Mouse (Mus musculus) intestine, embryonic 14.5 days (tissue): ENCODE results near the gene Mon2. TPM values are rescaled to one million over a fixed set of nuclear protein-coding genes. Genes with fewer than 3 reads are reported as not detected.

ENCODE experiments used
- ATAC-seq: fragments of 200-750 bp; cut with Nextera tagmentation; replicated peaks from 2 replicates; pipeline ENCODE4 v1.8.0; 2017; ENCODE audit warnings: low read depth, moderate number of reproducible peaks, moderate TSS enrichment, moderate library complexity; ENCODE audit not compliant: low FRiP score, low TSS enrichment
- DNase-seq: peaks from one replicate; pipeline ENCODE4 v3.0.0-alpha.2; 2018; ENCODE audit warnings: low spot score
- H3K27ac ChIP-seq: fragments of 300-500 bp; sonication (generic); 2 replicates; pipeline ENCODE4 v1.5.1; 2014; ENCODE audit warnings: low read depth, mild to moderate bottlenecking, control low read depth
- H3K27me3 ChIP-seq: fragments of 300-500 bp; sonication (generic); replicated peaks from 2 replicates; pipeline ENCODE4 v1.6.1; 2014; ENCODE audit warnings: low read length, control low read depth; ENCODE audit not compliant: control insufficient read depth, insufficient read depth
- H3K36me3 ChIP-seq: fragments of 300-500 bp; sonication (generic); 2 replicates; pipeline ENCODE4 v1.6.1; 2014; ENCODE audit warnings: low read length, control low read depth; ENCODE audit not compliant: control insufficient read depth, insufficient read depth
- H3K4me1 ChIP-seq: fragments of 300-500 bp; sonication (generic); replicated peaks from 2 replicates; pipeline ENCODE4 v1.6.1; 2014; ENCODE audit warnings: low read length, control low read depth, mixed read lengths; ENCODE audit not compliant: control insufficient read depth, insufficient read depth
- H3K4me2 ChIP-seq: fragments of 300-500 bp; sonication (generic); 2 replicates; pipeline ENCODE4 v1.6.1; 2014; ENCODE audit warnings: low read length
- H3K4me3 ChIP-seq: fragments of 300-500 bp; sonication (generic); 2 replicates; pipeline ENCODE4 v1.5.1; 2014; ENCODE audit warnings: low read depth, low read length, control low read depth, mixed read lengths
- H3K9ac ChIP-seq: fragments of 300-500 bp; sonication (generic); 2 replicates; pipeline ENCODE4 v1.6.1; 2014; ENCODE audit warnings: mild to moderate bottlenecking, low read length
- H3K9me3 ChIP-seq: fragments of 300-500 bp; sonication (generic); 2 replicates; pipeline ENCODE4 v1.6.1; 2016; ENCODE audit warnings: low read length, control low read depth; ENCODE audit not compliant: control insufficient read depth
- WGBS: fragments of 180-500 bp; shearing (Covaris S2); extraction: QIAGEN DNeasy Blood & Tissue Kit; methylation state at CpG from one replicate; pipeline ENCODE4 v1.1.7; 2014; 5-methylcytosine and 5-hydroxymethylcytosine counted together
- polyA plus RNA-seq: library from polyadenylated mRNA; unstranded; fragments of >200 nt; fragmentation: Nextera tagmentation; extraction: Ambion mirVana; gene quantifications from 2 replicates; pipeline ENCODE4 v1.2.1, GENCODE M21; 2014

The Mon2 gene
- polyA plus RNA-seq, 1 experiment from 2014 or later: 28.7 TPM

GRCm38 (mm10) chr10:123011421-123011820, 64.9 kb downstream of the Mon2 start:
- H3K27me3 ChIP-seq: no peaks in the 10 kb centered on the region
- ATAC-seq: no peak
- no peak overlapping the region for H3K27ac ChIP-seq
- no peak overlapping the region for H3K4me3 ChIP-seq
- 89% methylated on average over 1 of the region's 1 CpGs for WGBS
- peaks cover 86% of the 10 kb centered on the region for H3K36me3 ChIP-seq
- no peaks in the 10 kb centered on the region for H3K9me3 ChIP-seq
- no peak overlapping the region for H3K4me2 ChIP-seq
- H3K9ac ChIP-seq: no peak overlapping the region
- no peaks in the 10 kb centered on the region for H3K4me1 ChIP-seq
- DNase-seq: no peak

DNA sequence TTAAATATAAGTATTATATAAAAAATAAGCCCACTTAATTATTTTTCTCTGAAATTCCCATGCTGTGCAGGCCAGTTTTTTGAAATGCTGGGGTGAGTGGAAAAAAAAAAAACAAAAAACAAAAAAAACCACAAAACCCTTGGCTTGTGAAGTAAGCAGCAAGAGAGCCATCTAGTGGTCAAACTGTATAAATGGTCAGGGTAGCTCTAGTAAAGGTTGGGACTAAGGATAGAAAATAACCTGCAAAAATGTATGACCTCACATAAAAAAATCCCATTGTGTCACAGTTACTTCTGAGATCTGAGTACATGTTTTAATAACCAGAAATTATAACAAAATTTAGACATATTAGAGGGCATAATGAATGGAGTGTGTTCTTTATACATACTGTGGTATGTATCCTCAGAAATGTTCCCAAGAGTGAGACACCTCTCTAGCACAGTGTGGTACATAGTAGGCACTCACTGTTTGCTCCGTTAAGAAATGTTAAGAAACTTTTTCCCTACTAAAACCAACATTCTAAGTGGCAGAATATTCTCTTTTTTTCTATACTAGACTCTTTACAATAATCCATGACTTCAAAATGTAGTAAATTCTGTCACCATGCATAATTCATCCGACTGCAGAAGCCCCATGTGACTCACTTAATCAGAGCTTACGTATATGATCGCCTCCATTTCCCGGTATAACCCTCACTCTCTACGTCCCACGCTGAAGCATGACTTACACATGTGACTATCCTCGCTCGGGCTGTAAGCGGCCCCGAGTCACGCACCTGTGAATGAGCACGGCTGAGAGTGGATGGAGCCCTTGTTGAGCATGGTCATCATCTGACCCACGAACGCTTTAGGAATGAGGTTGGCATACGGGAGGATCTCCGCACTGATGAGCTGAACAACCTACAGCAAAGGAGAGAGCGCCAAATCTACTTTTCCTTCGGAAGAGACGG, 70.8 kb downstream of the Mon2 start:
- H3K4me1 ChIP-seq: 0 out of 2 replicates have a peak, but pooled peaks cover 3% of the 10 kb centered on the region
- DNase-seq: no peak
- 89% methylated on average over 20 of the region's 20 CpGs for WGBS
- no peak overlapping the region for H3K4me2 ChIP-seq
- H3K9ac ChIP-seq: no peak overlapping the region
- H3K36me3 ChIP-seq: peaks cover 74% of the 10 kb centered on the region
- peak; percentile 64; the same call in 1 of the 2 replicates for ATAC-seq
- H3K4me3 ChIP-seq: no peak overlapping the region
- no peak overlapping the region for H3K27ac ChIP-seq
- no peaks in the 10 kb centered on the region for H3K9me3 ChIP-seq
- H3K27me3 ChIP-seq: no peaks in the 10 kb centered on the region

GRCm38 (mm10) chr10:123004475-123005236, 71.6 kb downstream of the Mon2 start:
- Histone ChIP-seq H3K9me3 (no peaks in the 10 kb centered on the region), H3K27ac (no peak overlapping the region), H3K36me3 (peaks cover 74% of the 10 kb centered on the region), H3K9ac (no peak overlapping the region), H3K4me2 (no peak overlapping the region), H3K4me3 (no peak overlapping the region), H3K4me1 (0 out of 2 replicates have a peak, but pooled peaks cover 3% of the 10 kb centered on the region), H3K27me3 (no peaks in the 10 kb centered on the region)
- peak; percentile 65; the same call in 1 of the 2 replicates for ATAC-seq
- no peak for DNase-seq
- 75% methylated on average over 15 of the region's 15 CpGs for WGBS

DNA sequence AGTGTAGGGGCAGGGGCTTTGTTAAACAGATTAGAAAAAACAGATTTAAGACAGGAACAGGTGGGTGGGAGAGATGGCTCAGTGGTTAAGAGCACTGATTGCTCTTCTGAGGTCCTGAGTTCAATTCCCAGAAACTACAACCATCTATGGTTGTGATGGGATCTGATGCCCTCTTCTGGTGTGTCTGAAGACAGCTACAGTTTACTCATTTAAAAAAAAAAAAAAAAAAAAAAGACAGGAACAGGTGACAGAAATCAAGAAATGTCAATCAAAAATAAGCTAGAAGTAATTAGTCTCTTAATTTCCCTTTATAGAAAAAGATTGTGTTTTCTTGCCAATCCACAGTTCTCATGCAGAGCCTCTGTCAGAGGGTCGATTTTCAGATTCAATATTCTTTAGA, 74.3 kb downstream of the Mon2 start:
- H3K27ac ChIP-seq: no peak overlapping the region
- WGBS: 91% methylated on average over 1 of the region's 1 CpGs
- DNase-seq (peak; percentile 46), ATAC-seq (no peak)
- H3K4me1 ChIP-seq: 0 out of 2 replicates have a peak, but pooled peaks cover 3% of the 10 kb centered on the region
- H3K4me2 ChIP-seq: no peak overlapping the region
- H3K4me3 ChIP-seq: no peak overlapping the region
- H3K36me3 ChIP-seq: peaks cover 75% of the 10 kb centered on the region
- H3K9ac ChIP-seq: no peak overlapping the region
- no peaks in the 10 kb centered on the region for H3K27me3 ChIP-seq
- no peaks in the 10 kb centered on the region for H3K9me3 ChIP-seq

GRCm38 (mm10) chr10:123001363-123001762, 74.9 kb downstream of the Mon2 start:
- no peak overlapping the region for H3K4me3 ChIP-seq
- no peak overlapping the region for H3K9ac ChIP-seq
- no peaks in the 10 kb centered on the region for H3K9me3 ChIP-seq
- H3K4me2 ChIP-seq: no peak overlapping the region
- no peak overlapping the region for H3K27ac ChIP-seq
- H3K36me3 ChIP-seq: peaks cover 73% of the 10 kb centered on the region
- ATAC-seq (no peak), DNase-seq (peak; percentile 16)
- 0 out of 2 replicates have a peak, but pooled peaks cover 3% of the 10 kb centered on the region for H3K4me1 ChIP-seq
- 86% methylated on average over 3 of the region's 3 CpGs for WGBS
- no peaks in the 10 kb centered on the region for H3K27me3 ChIP-seq

DNA sequence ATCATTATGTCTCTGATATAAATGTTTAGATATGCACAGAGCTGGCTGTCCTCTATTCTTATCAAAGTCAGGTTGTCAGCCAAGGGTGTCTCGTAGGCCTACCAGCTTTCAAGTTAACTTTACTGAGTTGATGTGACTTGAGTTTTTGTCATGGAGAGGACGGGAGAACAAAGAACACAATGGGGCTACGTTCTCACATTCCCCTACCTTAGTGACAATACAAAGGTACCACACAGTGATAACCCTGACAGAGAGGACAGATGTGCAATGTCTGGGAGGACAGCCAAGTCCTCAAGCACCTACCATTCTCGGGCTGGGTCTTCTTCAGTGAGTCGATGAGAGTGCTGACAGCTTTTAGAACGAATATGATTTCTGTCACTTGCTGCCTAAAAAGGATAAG, 76.9 kb downstream of the Mon2 start:
- 87% methylated on average over 6 of the region's 6 CpGs for WGBS
- H3K27ac ChIP-seq: no peak overlapping the region
- no peaks in the 10 kb centered on the region for H3K27me3 ChIP-seq
- DNase-seq: peak; percentile 13
- no peaks in the 10 kb centered on the region for H3K9me3 ChIP-seq
- no peak overlapping the region for H3K4me3 ChIP-seq
- ATAC-seq: no peak
- H3K9ac ChIP-seq: no peak overlapping the region
- no peak overlapping the region for H3K4me2 ChIP-seq
- H3K4me1 ChIP-seq: no peaks in the 10 kb centered on the region
- H3K36me3 ChIP-seq: peaks cover 82% of the 10 kb centered on the region

DNA sequence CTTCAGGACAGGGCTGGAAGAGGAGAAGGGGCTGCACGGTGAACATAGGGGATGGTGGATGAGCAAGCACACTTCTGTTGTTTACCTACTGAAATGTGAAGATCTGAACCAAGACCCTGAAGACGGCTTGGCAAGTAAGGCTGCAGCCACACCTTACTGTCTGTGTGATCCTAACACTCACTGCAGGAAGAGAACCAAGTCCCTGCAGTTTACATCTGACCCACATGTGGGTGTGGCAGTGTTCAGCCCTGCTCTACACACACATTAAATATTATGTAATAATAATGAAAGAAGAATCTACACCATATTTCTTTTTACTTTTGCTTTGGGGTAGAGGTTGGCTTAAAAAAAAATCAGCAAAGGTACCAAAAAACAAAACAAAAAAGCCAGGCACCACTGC, 78.5 kb downstream of the Mon2 start:
- H3K36me3 ChIP-seq: peaks cover 73% of the 10 kb centered on the region

DNA sequence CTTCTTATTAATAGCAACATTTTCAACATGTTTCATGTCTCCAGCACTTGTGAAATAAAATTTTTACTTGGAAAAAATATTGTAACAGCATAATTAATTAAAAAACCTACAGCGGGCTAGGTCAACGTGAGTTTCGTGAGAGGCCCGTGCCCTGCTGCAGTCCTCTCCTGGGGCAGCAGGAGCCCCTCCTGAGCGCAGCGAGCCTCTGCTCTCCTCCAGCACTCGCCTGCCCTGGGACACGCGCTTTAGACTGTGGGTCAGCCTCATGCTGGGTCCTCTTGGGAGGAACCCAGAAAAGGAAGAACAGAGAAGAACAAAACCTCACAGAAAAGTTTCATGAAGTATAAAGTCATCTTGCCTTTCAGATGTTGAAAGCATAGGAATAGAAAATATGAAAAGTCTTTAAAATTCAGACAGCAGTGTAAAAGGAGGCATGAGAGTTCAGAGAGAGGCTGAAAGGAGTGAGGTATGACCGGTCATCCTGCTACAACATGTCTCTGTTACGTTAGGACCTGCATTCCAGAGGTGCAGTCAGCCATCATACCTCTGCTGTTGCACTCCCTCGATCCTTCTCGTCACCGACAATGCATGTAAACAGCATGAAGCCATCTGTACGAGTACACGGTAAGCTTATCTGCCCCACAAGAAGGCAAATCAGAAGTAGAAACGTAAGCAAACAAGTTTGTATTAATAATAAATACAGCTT, 81.8 kb downstream of the Mon2 start:
- Histone ChIP-seq H3K36me3 (peaks cover 58% of the 10 kb centered on the region), H3K4me2 (no peak overlapping the region), H3K9me3 (no peaks in the 10 kb centered on the region), H3K4me3 (no peak overlapping the region), H3K27ac (no peak overlapping the region), H3K4me1 (no peaks in the 10 kb centered on the region), H3K9ac (no peak overlapping the region), H3K27me3 (no peaks in the 10 kb centered on the region)
- WGBS: 81% methylated on average over 17 of the region's 17 CpGs
- peak; percentile 21 for DNase-seq
- no peak for ATAC-seq

More for the DNA sequence above, 78.5 kb downstream of the Mon2 start:
- ATAC-seq (no peak), DNase-seq (peak; percentile 41)
- no peak overlapping the region for H3K9ac ChIP-seq
- no peak overlapping the region for H3K4me3 ChIP-seq
- H3K4me1 ChIP-seq: no peaks in the 10 kb centered on the region
- no peaks in the 10 kb centered on the region for H3K9me3 ChIP-seq
- H3K27me3 ChIP-seq: no peaks in the 10 kb centered on the region
- H3K27ac ChIP-seq: no peak overlapping the region
- H3K4me2 ChIP-seq: no peak overlapping the region
- 80% methylated on average over 2 of the region's 2 CpGs for WGBS
